Mouse (Mus musculus) intestine, embryonic 15.5 days (tissue): ENCODE results near the gene Hdac7. TPM values are rescaled to one million over a fixed set of nuclear protein-coding genes. Genes with fewer than 3 reads are reported as not detected.

Experiments
- ATAC-seq: fragments of 200-750 bp; cut with Nextera tagmentation; 2 replicates; pipeline ENCODE4 v1.8.0; 2017; ENCODE audit warnings: moderate TSS enrichment, moderate library complexity
- H3K27ac ChIP-seq: fragments of 300-500 bp; sonication (generic); 2 replicates; pipeline ENCODE4 v1.5.1; 2015; ENCODE audit warnings: mild to moderate bottlenecking, inconsistent platforms
- H3K27me3 ChIP-seq: fragments of 300-500 bp; sonication (generic); replicated peaks from 2 replicates; pipeline ENCODE4 v1.6.1; 2015; ENCODE audit warnings: inconsistent platforms
- H3K36me3 ChIP-seq: fragments of 300-500 bp; sonication (generic); 2 replicates; pipeline ENCODE4 v1.6.1; 2015; ENCODE audit warnings: inconsistent platforms
- H3K4me1 ChIP-seq: fragments of 300-500 bp; sonication (generic); replicated peaks from 2 replicates; pipeline ENCODE4 v1.6.1; 2015; ENCODE audit warnings: inconsistent platforms
- H3K4me2 ChIP-seq: fragments of 300-500 bp; sonication (generic); replicated peaks from 2 replicates; pipeline ENCODE4 v1.6.1; 2015; ENCODE audit warnings: mild to moderate bottlenecking, inconsistent platforms
- H3K4me3 ChIP-seq: fragments of 300-500 bp; sonication (generic); replicated peaks from 2 replicates; pipeline ENCODE4 v1.5.1; 2015; ENCODE audit warnings: inconsistent platforms
- H3K9ac ChIP-seq: fragments of 300-500 bp; sonication (generic); 2 replicates; pipeline ENCODE4 v1.6.1; 2015; ENCODE audit warnings: inconsistent platforms
- H3K9me3 ChIP-seq: fragments of 300-500 bp; sonication (generic); 2 replicates; pipeline ENCODE4 v1.6.1; 2016; ENCODE audit warnings: inconsistent platforms
- WGBS: fragments of 180-500 bp; shearing (Covaris S2); methylation state at CpG from one replicate; pipeline ENCODE4 v1.1.7; 2015; 5-methylcytosine and 5-hydroxymethylcytosine counted together
- polyA plus RNA-seq: library from polyadenylated mRNA; unstranded; fragments of >200 nt; fragmentation: Nextera tagmentation; extraction: Ambion mirVana; gene quantifications from 2 replicates; pipeline ENCODE4 v1.2.1, GENCODE M21; 2015

The Hdac7 gene
- polyA plus RNA-seq, 1 experiment from 2014 or later = 18.0 TPM

- H3K27me3 ChIP-seq = no peaks in the 10 kb centered on the region
- no peak overlapping the region for H3K4me3 ChIP-seq
- 28% methylated on average over 2 of the region's 2 CpGs for WGBS
These were observed 6.1 kb upstream of the Hdac7 start for GRCm38 (mm10) chr15:97850441-97850840.

GRCm38 (mm10) chr15:97849116-97849911 lies 5.0 kb upstream of the Hdac7 start:
- no peaks in the 10 kb centered on the region for H3K9me3 ChIP-seq
- peak; percentile 80 for ATAC-seq
- H3K27ac ChIP-seq = no peak overlapping the region; the same call in 1 of the 2 replicates
- no peaks in the 10 kb centered on the region for H3K27me3 ChIP-seq
- peak overlapping the region; percentile 22 for H3K4me3 ChIP-seq
- H3K4me1 ChIP-seq = peaks cover 5% of the 10 kb centered on the region; the same call in 1 of the 2 replicates
- peak overlapping the region; percentile 70 for H3K4me2 ChIP-seq
- H3K9ac ChIP-seq = no peak overlapping the region; the same call in 1 of the 2 replicates
- H3K36me3 ChIP-seq = no peaks in the 10 kb centered on the region
- 4% methylated on average over 19 of the region's 19 CpGs for WGBS

More at GRCm38 (mm10) chr15:97850441-97850840, 6.1 kb upstream of the Hdac7 start:
- Histone ChIP-seq H3K27ac (no peak overlapping the region), H3K4me1 (peaks cover 5% of the 10 kb centered on the region; the same call in 1 of the 2 replicates), H3K36me3 (no peaks in the 10 kb centered on the region), H3K9ac (no peak overlapping the region), H3K9me3 (no peaks in the 10 kb centered on the region), H3K4me2 (no peak overlapping the region)
- ATAC-seq = no peak

- H3K9me3 ChIP-seq = no peaks in the 10 kb centered on the region
- H3K4me2 ChIP-seq = no peak overlapping the region
- H3K9ac ChIP-seq = no peak overlapping the region
- 87% methylated on average over 2 of the region's 2 CpGs for WGBS
- H3K27ac ChIP-seq = no peak overlapping the region
- H3K36me3 ChIP-seq = no peaks in the 10 kb centered on the region
- no peaks in the 10 kb centered on the region for H3K27me3 ChIP-seq
- H3K4me3 ChIP-seq = no peak overlapping the region
- ATAC-seq = no peak
- peaks cover 5% of the 10 kb centered on the region; the same call in 1 of the 2 replicates for H3K4me1 ChIP-seq
These were observed 3.6 kb upstream of the Hdac7 start for GRCm38 (mm10) chr15:97847866-97848265.

GRCm38 (mm10) chr15:97847285-97847684 lies 3.0 kb upstream of the Hdac7 start:
- H3K4me3 ChIP-seq = no peak overlapping the region
- no peak for ATAC-seq
- H3K36me3 ChIP-seq = no peaks in the 10 kb centered on the region
- H3K4me1 ChIP-seq = peaks cover 5% of the 10 kb centered on the region; the same call in 1 of the 2 replicates
- H3K27me3 ChIP-seq = no peaks in the 10 kb centered on the region
- no peak overlapping the region for H3K9ac ChIP-seq
- no peaks in the 10 kb centered on the region for H3K9me3 ChIP-seq
- 90% methylated on average over 4 of the region's 4 CpGs for WGBS
- H3K27ac ChIP-seq = no peak overlapping the region
- no peak overlapping the region for H3K4me2 ChIP-seq

- Histone ChIP-seq H3K27me3 (no peaks in the 10 kb centered on the region), H3K9me3 (no peaks in the 10 kb centered on the region), H3K4me1 (peaks cover 5% of the 10 kb centered on the region; the same call in 1 of the 2 replicates), H3K36me3 (no peaks in the 10 kb centered on the region), H3K9ac (no peak overlapping the region), H3K27ac (no peak overlapping the region), H3K4me3 (no peak overlapping the region), H3K4me2 (no peak overlapping the region)
- WGBS = 82% methylated on average over 11 of the region's 11 CpGs
- ATAC-seq = no peak
These were observed 2.0 kb upstream of the Hdac7 start for GRCm38 (mm10) chr15:97846121-97846882.

- H3K27ac ChIP-seq = no peak overlapping the region
- H3K27me3 ChIP-seq = no peaks in the 10 kb centered on the region
- no peak overlapping the region for H3K4me2 ChIP-seq
- no peaks in the 10 kb centered on the region for H3K9me3 ChIP-seq
- no peak for ATAC-seq
- H3K36me3 ChIP-seq = no peaks in the 10 kb centered on the region
- no peak overlapping the region for H3K9ac ChIP-seq
- no peak overlapping the region for H3K4me3 ChIP-seq
- H3K4me1 ChIP-seq = peaks cover 21% of the 10 kb centered on the region
- 74% methylated on average over 7 of the region's 7 CpGs for WGBS
These were observed 1.1 kb downstream of the Hdac7 start for GRCm38 (mm10) chr15:97843247-97843651.

GRCm38 (mm10) chr15:97842058-97842457 lies 2.2 kb downstream of the Hdac7 start:
- WGBS = 85% methylated on average over 6 of the region's 6 CpGs
- no peaks in the 10 kb centered on the region for H3K9me3 ChIP-seq

GRCm38 (mm10) chr15:97841383-97841782 lies 2.9 kb downstream of the Hdac7 start:
- WGBS = 92% methylated on average over 6 of the region's 6 CpGs
- Histone ChIP-seq H3K4me2 (no peak overlapping the region), H3K36me3 (no peaks in the 10 kb centered on the region), H3K4me1 (peaks cover 33% of the 10 kb centered on the region), H3K4me3 (no peak overlapping the region), H3K9me3 (no peaks in the 10 kb centered on the region), H3K9ac (no peak overlapping the region), H3K27me3 (no peaks in the 10 kb centered on the region), H3K27ac (no peak overlapping the region)
- ATAC-seq = no peak

More at GRCm38 (mm10) chr15:97842058-97842457, 2.2 kb downstream of the Hdac7 start:
- no peaks in the 10 kb centered on the region for H3K36me3 ChIP-seq
- no peak for ATAC-seq
- H3K27ac ChIP-seq = no peak overlapping the region
- peaks cover 33% of the 10 kb centered on the region for H3K4me1 ChIP-seq
- no peak overlapping the region for H3K9ac ChIP-seq
- H3K27me3 ChIP-seq = no peaks in the 10 kb centered on the region
- no peak overlapping the region for H3K4me2 ChIP-seq
- no peak overlapping the region for H3K4me3 ChIP-seq

- no peaks in the 10 kb centered on the region for H3K9me3 ChIP-seq
- H3K4me2 ChIP-seq = no peak overlapping the region
- 78% methylated on average over 1 of the region's 1 CpGs for WGBS
- ATAC-seq = no peak
- peaks cover 37% of the 10 kb centered on the region for H3K4me1 ChIP-seq
- no peak overlapping the region for H3K27ac ChIP-seq
- no peaks in the 10 kb centered on the region for H3K27me3 ChIP-seq
- no peaks in the 10 kb centered on the region for H3K36me3 ChIP-seq
- no peak overlapping the region for H3K9ac ChIP-seq
- H3K4me3 ChIP-seq = no peak overlapping the region
These were observed 3.5 kb downstream of the Hdac7 start for GRCm38 (mm10) chr15:97840781-97841180.

GRCm38 (mm10) chr15:97839991-97840455 lies 4.3 kb downstream of the Hdac7 start:
- no peaks in the 10 kb centered on the region for H3K27me3 ChIP-seq
- no peaks in the 10 kb centered on the region for H3K36me3 ChIP-seq
- no peak overlapping the region for H3K4me2 ChIP-seq
- H3K9me3 ChIP-seq = no peaks in the 10 kb centered on the region
- WGBS = 19% methylated on average over 3 of the region's 3 CpGs
- no peak overlapping the region for H3K9ac ChIP-seq
- peak overlapping the region; percentile 44 for H3K27ac ChIP-seq
- no peak overlapping the region for H3K4me3 ChIP-seq
- H3K4me1 ChIP-seq = peaks cover 37% of the 10 kb centered on the region
- peak; percentile 86 for ATAC-seq

- ATAC-seq = no peak
- H3K27ac ChIP-seq = peak overlapping the region; percentile 44
- no peak overlapping the region for H3K4me3 ChIP-seq
- no peaks in the 10 kb centered on the region for H3K9me3 ChIP-seq
- no peaks in the 10 kb centered on the region for H3K36me3 ChIP-seq
- H3K27me3 ChIP-seq = no peaks in the 10 kb centered on the region
- peaks cover 37% of the 10 kb centered on the region for H3K4me1 ChIP-seq
- H3K9ac ChIP-seq = no peak overlapping the region
- H3K4me2 ChIP-seq = no peak overlapping the region
- 78% methylated on average over 4 of the region's 4 CpGs for WGBS
These were observed 4.8 kb downstream of the Hdac7 start for GRCm38 (mm10) chr15:97839473-97839872.

GRCm38 (mm10) chr15:97839012-97839411 lies 5.3 kb downstream of the Hdac7 start:
- 92% methylated on average over 2 of the region's 2 CpGs for WGBS
- H3K4me1 ChIP-seq = peaks cover 37% of the 10 kb centered on the region
- H3K27ac ChIP-seq = no peak overlapping the region
- no peak overlapping the region for H3K4me2 ChIP-seq
- ATAC-seq = no peak
- H3K4me3 ChIP-seq = no peak overlapping the region
- H3K27me3 ChIP-seq = no peaks in the 10 kb centered on the region
- H3K9ac ChIP-seq = no peak overlapping the region
- no peaks in the 10 kb centered on the region for H3K9me3 ChIP-seq
- no peaks in the 10 kb centered on the region for H3K36me3 ChIP-seq
